Mouse (Mus musculus): ENCODE data around the gene Vmn1r70. TPM values are rescaled to one million over a fixed set of nuclear protein-coding genes. Genes with fewer than 3 reads are reported as not detected.

The Vmn1r70 gene
- polyA plus RNA-seq (2015; fragmentation: Nextera tagmentation; extraction: Ambion mirVana): not detected in 2 replicates

DNA sequence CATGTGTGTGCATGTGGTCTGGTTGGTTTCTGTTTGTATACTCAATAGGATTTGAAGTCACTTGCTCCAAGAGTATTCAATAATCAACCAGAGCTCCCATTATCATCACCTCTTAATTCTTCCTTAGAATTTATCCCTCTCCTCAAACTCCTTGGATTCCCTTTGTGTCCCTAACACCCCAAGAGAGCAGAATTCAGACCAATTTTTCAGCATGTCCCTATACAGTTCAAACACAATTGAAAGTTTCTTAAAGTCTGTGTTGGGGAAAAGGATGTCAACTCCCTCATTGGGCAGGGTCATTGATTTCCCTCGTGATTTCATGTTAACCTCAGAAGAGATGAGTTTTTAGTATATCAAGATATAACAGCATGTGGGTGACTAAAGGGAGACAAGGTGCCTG, at the start of gene Vmn1r70:
Gene Vmn1r70, plus strand, starts transcription at position 301 of the 400 bp plus-strand sequence.

DNA sequence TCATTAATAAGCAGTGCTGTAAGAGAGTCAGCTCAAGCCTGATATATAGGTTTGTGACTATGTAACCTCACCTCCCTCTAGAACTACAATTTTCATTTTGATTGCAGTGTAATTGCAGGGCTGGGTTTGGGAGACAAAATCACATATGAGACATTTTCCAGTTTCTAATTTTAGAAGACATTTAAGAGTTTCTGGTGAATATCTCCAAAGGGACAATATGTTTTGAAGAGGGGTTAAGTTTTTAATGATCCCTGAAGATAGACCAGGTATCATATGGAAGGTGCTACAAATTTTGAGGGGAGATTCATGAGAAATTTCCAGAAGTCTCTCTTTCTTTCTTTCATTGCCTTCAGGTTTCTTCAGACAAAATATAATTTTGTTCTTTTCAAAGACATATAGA, 17.8 kb upstream of the Vmn1r70 start, which contains the start of gene Vmn1r69:
Gene Vmn1r69, minus strand, starts transcription at position 101 of the 400 bp plus-strand sequence.

Other genes starting within 250 kb of the Vmn1r70 start
- gene Vmn1r67, start 188.2 kb upstream of the Vmn1r70 start, polyA plus RNA-seq (2015; fragmentation: Nextera tagmentation; extraction: Ambion mirVana): not detected in 2 replicates
- 11.9 and 12.6 TPM in 2 replicates for gene Zik1, start 136.1 kb upstream of the Vmn1r70 start, polyA plus RNA-seq (2015; fragmentation: Nextera tagmentation; extraction: Ambion mirVana)
- gene Vmn1r68, start 73.0 kb upstream of the Vmn1r70 start, polyA plus RNA-seq (2015; fragmentation: Nextera tagmentation; extraction: Ambion mirVana): not detected in 2 replicates
- gene Vmn1r69, start 17.9 kb upstream of the Vmn1r70 start, polyA plus RNA-seq (2015; fragmentation: Nextera tagmentation; extraction: Ambion mirVana): not detected in 2 replicates
- gene Nlrp4b, start 56.3 kb downstream of the Vmn1r70 start, polyA plus RNA-seq (2015; fragmentation: Nextera tagmentation; extraction: Ambion mirVana): not detected in 2 replicates
- gene Vmn1r71, start 122.8 kb downstream of the Vmn1r70 start, polyA plus RNA-seq (2015; fragmentation: Nextera tagmentation; extraction: Ambion mirVana): not detected in 2 replicates

Measured in neural tube, postnatal 0 days (tissue).